Mouse (Mus musculus): ENCODE measurements around the gene Asic2.

DNA sequence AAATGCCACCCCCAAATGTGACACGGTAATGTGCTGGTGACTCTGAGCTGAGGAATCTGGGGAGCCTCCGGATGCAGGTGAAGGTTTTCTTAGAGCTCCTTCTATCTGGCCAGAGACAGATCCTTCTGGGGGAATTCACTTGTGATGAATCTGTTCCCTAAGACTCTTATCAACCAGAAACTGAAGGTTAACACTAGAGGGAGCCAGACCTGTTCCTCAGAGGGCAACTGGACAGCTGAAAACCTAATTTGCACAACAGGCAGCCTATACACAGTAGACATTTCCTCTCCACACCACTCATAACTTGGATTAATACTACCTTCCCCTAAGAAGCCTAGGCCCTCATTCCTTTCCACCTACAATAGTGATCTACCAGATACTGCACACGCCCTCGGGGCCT lies 377.3 kb downstream of the Asic2 start:
- no peak for TF ChIP-seq POLR2A (IDR thresholded peaks at IDR 0.05; ENCODE audit: borderline replicate concordance, control insufficient read depth, low read depth, low read length)
- TF ChIP-seq CTCF (IDR thresholded peaks at IDR 0.05; ENCODE audit: control insufficient read depth, insufficient read depth, low read length): no peak
